Mouse (Mus musculus) neural tube, embryonic 13.5 days (tissue): ENCODE results near the gene Krt1. TPM values are rescaled to one million over a fixed set of nuclear protein-coding genes. Genes with fewer than 3 reads are reported as not detected.

Experiments
- ATAC-seq: fragments of 200-750 bp; cut with Nextera tagmentation; 2 replicates; pipeline ENCODE4 v1.8.0; 2017; ENCODE audit warnings: low read depth, mild to moderate bottlenecking, moderate TSS enrichment, moderate library complexity
- H3K27ac ChIP-seq: fragments of 300-500 bp; sonication (generic); replicated peaks from 2 replicates; pipeline ENCODE4 v1.5.1; 2015; ENCODE audit warnings: moderate library complexity, mild to moderate bottlenecking, inconsistent platforms
- H3K27me3 ChIP-seq: fragments of 300-500 bp; sonication (generic); 2 replicates; pipeline ENCODE4 v1.6.1; 2015; ENCODE audit warnings: mild to moderate bottlenecking, inconsistent platforms
- H3K36me3 ChIP-seq: fragments of 300-500 bp; sonication (generic); 2 replicates; pipeline ENCODE4 v1.6.1; 2015; ENCODE audit warnings: mild to moderate bottlenecking, inconsistent platforms
- H3K4me1 ChIP-seq: fragments of 300-500 bp; sonication (generic); replicated peaks from 2 replicates; pipeline ENCODE4 v1.6.1; 2015; ENCODE audit warnings: inconsistent platforms
- H3K4me2 ChIP-seq: fragments of 300-500 bp; sonication (generic); 2 replicates; pipeline ENCODE4 v1.6.1; 2015; ENCODE audit warnings: inconsistent platforms, mild to moderate bottlenecking, moderate library complexity
- H3K4me3 ChIP-seq: fragments of 300-500 bp; sonication (generic); 2 replicates; pipeline ENCODE4 v1.5.1; 2015; ENCODE audit warnings: mild to moderate bottlenecking, inconsistent platforms
- H3K9ac ChIP-seq: fragments of 300-500 bp; sonication (generic); 2 replicates; pipeline ENCODE4 v1.6.1; 2015; ENCODE audit warnings: moderate library complexity, mild to moderate bottlenecking, inconsistent platforms
- H3K9me3 ChIP-seq: fragments of 300-500 bp; sonication (generic); 2 replicates; pipeline ENCODE4 v1.6.1; 2016; ENCODE audit warnings: inconsistent platforms
- WGBS: fragments of 180-500 bp; shearing (Covaris S2); methylation state at CpG from one replicate; pipeline ENCODE4 v1.1.7; 2015; 5-methylcytosine and 5-hydroxymethylcytosine counted together
- polyA plus RNA-seq: library from polyadenylated mRNA; unstranded; fragments of >200 nt; fragmentation: Nextera tagmentation; extraction: Ambion mirVana; gene quantifications from 2 replicates; pipeline ENCODE4 v1.2.1, GENCODE M21; 2015

Krt1 gene
- polyA plus RNA-seq: 7.0 and 8.6 TPM in 2 replicates

DNA sequence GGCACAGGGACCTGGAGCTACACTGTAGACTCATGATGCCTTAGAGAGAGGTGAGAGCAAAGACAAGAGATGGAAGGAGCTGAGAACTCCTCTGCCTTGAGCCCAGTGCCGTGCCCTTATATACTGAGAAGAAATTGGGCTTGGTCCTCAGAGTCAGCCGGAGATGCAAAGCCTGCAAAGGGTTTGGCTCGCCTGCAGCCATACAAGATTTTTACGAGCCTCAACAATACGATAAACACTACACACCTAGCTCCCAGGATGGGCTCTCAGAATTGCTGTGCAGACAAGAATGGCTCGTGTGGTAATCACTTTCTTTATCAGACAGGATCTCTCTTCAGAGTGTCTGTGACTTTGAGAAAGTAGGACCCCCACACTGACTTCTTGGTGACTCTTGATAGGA is at the start of gene Krt1:
Gene Krt1, minus strand, starts transcription at position 101 of the 400 bp plus-strand sequence.
- ATAC-seq: no peak
- H3K4me3 ChIP-seq: no peak within 1 kb of the TSS
- no peak within 1 kb of the TSS for H3K9ac ChIP-seq
- no peak within 1 kb of the TSS for H3K4me2 ChIP-seq
- no peaks in the 10 kb centered on the region for H3K36me3 ChIP-seq
- H3K27me3 ChIP-seq: peaks cover 62% of the 10 kb centered on the region
- no peak within 1 kb of the TSS for H3K27ac ChIP-seq
- no peaks in the 10 kb centered on the region for H3K9me3 ChIP-seq
- peaks cover 13% of the 10 kb centered on the region; the same call in 1 of the 2 replicates for H3K4me1 ChIP-seq
- WGBS: 86% methylated on average over 6 of the region's 6 CpGs

DNA sequence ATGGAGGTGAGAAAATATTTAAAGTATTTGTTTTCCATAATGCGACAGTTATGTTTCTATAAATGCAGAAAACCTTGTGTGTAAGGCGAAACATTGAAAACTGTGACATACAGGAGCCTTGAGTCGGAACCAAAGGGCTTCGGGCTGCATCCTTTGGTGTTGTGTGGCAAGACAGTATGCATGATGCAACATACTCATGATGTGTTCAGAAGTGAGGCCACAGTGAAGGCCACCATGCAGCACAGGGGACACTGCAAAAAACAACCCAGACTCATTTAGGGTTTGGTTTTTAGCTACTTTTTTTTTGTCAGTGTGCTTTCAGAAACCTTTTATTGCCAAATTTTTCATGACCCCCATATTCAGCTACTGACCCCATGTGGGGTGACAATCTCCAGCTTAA is 44.6 kb upstream of the Krt1 start:
- WGBS: 95% methylated on average over 4 of the region's 4 CpGs
- no peak overlapping the region for H3K4me2 ChIP-seq

DNA sequence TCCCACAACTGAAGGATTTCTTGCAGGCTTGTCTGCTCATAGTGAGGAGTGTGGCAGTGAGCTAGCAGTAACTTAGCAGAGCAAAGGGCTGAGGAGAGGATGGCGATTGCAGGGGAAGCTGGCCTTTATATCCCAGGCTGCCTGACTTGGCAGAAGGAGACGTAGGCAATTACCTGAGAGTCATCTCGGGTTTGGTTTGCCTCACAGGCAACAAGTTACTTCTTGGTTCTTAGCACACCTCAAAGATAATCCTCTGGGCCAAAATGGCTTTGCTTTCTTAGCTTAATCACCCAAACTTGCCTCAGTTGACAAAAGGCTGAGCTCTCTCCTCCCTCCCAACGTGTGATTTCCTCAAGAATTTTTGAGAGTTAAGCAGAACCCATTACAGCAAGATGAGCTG is 42.2 kb upstream of the Krt1 start, which contains the start of gene Krt76:
Gene Krt76, minus strand, starts transcription at position 101 of the 400 bp plus-strand sequence.
- Histone ChIP-seq H3K4me3 (no peak within 1 kb of the TSS), H3K4me2 (no peak within 1 kb of the TSS), H3K9ac (no peak within 1 kb of the TSS), H3K27ac (no peak within 1 kb of the TSS), H3K27me3 (no peaks in the 10 kb centered on the region), H3K4me1 (no peaks in the 10 kb centered on the region), H3K9me3 (no peaks in the 10 kb centered on the region), H3K36me3 (no peaks in the 10 kb centered on the region)
- 73% methylated on average over 4 of the region's 4 CpGs for WGBS
- no peak for ATAC-seq

More for the DNA sequence above, 44.6 kb upstream of the Krt1 start:
- no peaks in the 10 kb centered on the region for H3K4me1 ChIP-seq
- ATAC-seq: no peak
- no peaks in the 10 kb centered on the region for H3K9me3 ChIP-seq
- H3K27me3 ChIP-seq: no peaks in the 10 kb centered on the region
- no peak overlapping the region for H3K9ac ChIP-seq
- H3K4me3 ChIP-seq: no peak overlapping the region
- no peaks in the 10 kb centered on the region for H3K36me3 ChIP-seq
- H3K27ac ChIP-seq: no peak overlapping the region

DNA sequence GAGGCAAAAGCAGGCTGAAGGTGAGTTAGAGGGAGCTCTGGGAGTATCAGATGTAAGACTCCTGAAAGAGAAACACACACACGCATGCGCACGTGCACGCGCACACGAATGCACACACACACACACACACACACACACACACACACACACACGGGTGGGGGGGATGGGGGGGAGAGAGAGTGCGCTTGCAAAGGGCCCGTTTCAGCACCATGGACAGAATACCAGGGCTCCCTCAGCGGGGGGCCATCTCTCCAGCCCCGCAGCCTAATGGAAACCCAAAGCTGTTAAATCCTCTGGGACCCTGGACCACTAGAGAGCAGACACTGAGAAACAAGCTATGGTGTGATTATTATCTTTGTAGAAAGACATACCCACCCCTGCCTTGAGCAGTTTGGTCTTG is 29.2 kb upstream of the Krt1 start:
- no peak overlapping the region for H3K4me3 ChIP-seq
- H3K9me3 ChIP-seq: no peaks in the 10 kb centered on the region
- no peaks in the 10 kb centered on the region for H3K36me3 ChIP-seq
- ATAC-seq: no peak
- H3K27me3 ChIP-seq: no peaks in the 10 kb centered on the region
- no peak overlapping the region for H3K4me2 ChIP-seq
- H3K9ac ChIP-seq: no peak overlapping the region
- H3K27ac ChIP-seq: no peak overlapping the region
- 31% methylated on average over 11 of the region's 11 CpGs for WGBS
- H3K4me1 ChIP-seq: no peaks in the 10 kb centered on the region

- H3K4me2 ChIP-seq: no peak overlapping the region
- no peak overlapping the region for H3K4me3 ChIP-seq
- H3K27ac ChIP-seq: no peak overlapping the region
- H3K27me3 ChIP-seq: no peaks in the 10 kb centered on the region
- H3K36me3 ChIP-seq: no peaks in the 10 kb centered on the region
- 75% methylated on average over 2 of the region's 2 CpGs for WGBS
- no peak overlapping the region for H3K9ac ChIP-seq
- no peaks in the 10 kb centered on the region for H3K4me1 ChIP-seq
- H3K9me3 ChIP-seq: no peaks in the 10 kb centered on the region
- ATAC-seq: no peak
Measured at GRCm38 (mm10) chr15:101878041-101878440, 27.4 kb upstream of the Krt1 start.

GRCm38 (mm10) chr15:101874383-101874782 is 23.8 kb upstream of the Krt1 start:
- 0 out of 2 replicates have a peak, but pooled peaks cover 2% of the 10 kb centered on the region for H3K4me1 ChIP-seq

DNA sequence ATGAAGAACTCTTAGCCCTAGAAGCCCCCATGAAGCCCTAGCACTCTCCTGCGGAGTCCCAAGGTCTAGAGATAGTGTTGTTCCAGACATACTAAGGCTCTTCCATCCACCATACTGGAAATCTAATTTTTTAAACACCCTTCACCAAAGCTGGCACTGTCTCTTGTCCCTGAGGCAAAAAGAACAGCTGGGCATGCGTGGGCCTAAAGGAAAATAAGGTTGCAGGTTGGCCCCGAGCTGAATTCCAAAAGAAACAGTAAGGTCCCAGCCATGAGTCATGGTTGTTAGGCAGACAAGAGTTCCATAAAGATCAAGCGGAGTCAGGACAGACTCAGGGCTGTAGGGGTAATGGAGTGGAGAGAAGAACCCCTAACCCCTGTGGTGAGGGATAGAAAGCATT is 22.6 kb upstream of the Krt1 start:
- Histone ChIP-seq H3K9ac (no peak overlapping the region), H3K36me3 (no peaks in the 10 kb centered on the region), H3K4me3 (no peak overlapping the region), H3K27me3 (no peaks in the 10 kb centered on the region), H3K4me2 (no peak overlapping the region), H3K9me3 (no peaks in the 10 kb centered on the region), H3K27ac (no peak overlapping the region), H3K4me1 (0 out of 2 replicates have a peak, but pooled peaks cover 3% of the 10 kb centered on the region)
- WGBS: 38% methylated on average over 4 of the region's 4 CpGs
- ATAC-seq: no peak

More at GRCm38 (mm10) chr15:101874383-101874782, 23.8 kb upstream of the Krt1 start:
- no peak for ATAC-seq
- H3K4me2 ChIP-seq: no peak overlapping the region
- no peaks in the 10 kb centered on the region for H3K36me3 ChIP-seq
- no peak overlapping the region for H3K9ac ChIP-seq
- H3K9me3 ChIP-seq: no peaks in the 10 kb centered on the region
- no peaks in the 10 kb centered on the region for H3K27me3 ChIP-seq
- 82% methylated on average over 1 of the region's 1 CpGs for WGBS
- H3K4me3 ChIP-seq: no peak overlapping the region
- H3K27ac ChIP-seq: no peak overlapping the region

GRCm38 (mm10) chr15:101869431-101869830 is 18.8 kb upstream of the Krt1 start, which contains the start of gene Krt77:
Gene Krt77, minus strand, starts transcription at chr15:101869705.
- 34% methylated on average over 6 of the region's 6 CpGs for WGBS
- H3K9ac ChIP-seq: 0 out of 2 replicates have a peak within 1 kb of the TSS, but pooled peaks have one; percentile 3
- peak; percentile 43; the same call in 1 of the 2 replicates for ATAC-seq

GRCm38 (mm10) chr15:101866754-101867153 is 16.2 kb upstream of the Krt1 start:
- Histone ChIP-seq H3K9ac (no peak overlapping the region), H3K4me2 (no peak overlapping the region), H3K4me1 (0 out of 2 replicates have a peak, but pooled peaks cover 3% of the 10 kb centered on the region), H3K27me3 (peaks cover 16% of the 10 kb centered on the region), H3K9me3 (no peaks in the 10 kb centered on the region), H3K27ac (no peak overlapping the region), H3K36me3 (no peaks in the 10 kb centered on the region), H3K4me3 (no peak overlapping the region)
- WGBS: 82% methylated on average over 7 of the region's 7 CpGs
- ATAC-seq: no peak

More at GRCm38 (mm10) chr15:101869431-101869830, 18.8 kb upstream of the Krt1 start, which contains the start of gene Krt77:
- H3K27me3 ChIP-seq: no peaks in the 10 kb centered on the region
- no peaks in the 10 kb centered on the region for H3K36me3 ChIP-seq
- no peak within 1 kb of the TSS for H3K27ac ChIP-seq
- H3K9me3 ChIP-seq: no peaks in the 10 kb centered on the region
- H3K4me2 ChIP-seq: no peak within 1 kb of the TSS
- no peak within 1 kb of the TSS for H3K4me3 ChIP-seq
- 0 out of 2 replicates have a peak, but pooled peaks cover 3% of the 10 kb centered on the region for H3K4me1 ChIP-seq

- no peak overlapping the region for H3K27ac ChIP-seq
- ATAC-seq: 0 out of 2 replicates have a peak, but pooled peaks have one; percentile 34
- peak overlapping the region; percentile 81 for H3K4me2 ChIP-seq
- no peaks in the 10 kb centered on the region for H3K9me3 ChIP-seq
- H3K9ac ChIP-seq: 0 out of 2 replicates have a peak overlapping the region, but pooled peaks have one; percentile 69
- peak overlapping the region; percentile 47; the same call in 1 of the 2 replicates for H3K4me3 ChIP-seq
- H3K4me1 ChIP-seq: peaks cover 21% of the 10 kb centered on the region
- H3K36me3 ChIP-seq: no peaks in the 10 kb centered on the region
- WGBS: 60% methylated on average over 13 of the region's 13 CpGs
- peaks cover 69% of the 10 kb centered on the region for H3K27me3 ChIP-seq
Measured at GRCm38 (mm10) chr15:101860421-101861130, 10.0 kb upstream of the Krt1 start.

DNA sequence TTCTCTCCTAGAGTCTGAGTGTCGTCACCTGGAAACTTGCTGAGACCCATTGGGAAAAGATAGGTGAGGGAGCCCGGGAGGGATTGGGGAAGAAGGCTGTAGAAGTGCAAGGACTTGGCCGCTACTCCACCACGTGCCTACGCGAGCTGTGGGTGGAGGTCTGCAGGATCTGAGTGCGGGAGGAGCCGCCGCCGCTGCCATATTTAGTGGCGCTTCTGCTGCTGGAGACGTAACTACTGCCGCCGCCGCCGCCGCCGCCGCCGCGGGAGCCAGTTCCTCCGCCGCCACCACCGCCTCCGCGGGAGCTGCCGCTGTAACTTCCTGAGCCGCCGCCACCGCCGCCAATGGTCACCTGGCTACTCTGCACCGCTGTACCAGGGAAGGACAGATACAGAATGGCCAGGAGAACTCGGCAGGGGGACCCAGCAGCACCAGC is 9.2 kb upstream of the Krt1 start:
- Histone ChIP-seq H3K4me2 (peak overlapping the region; percentile 81), H3K4me3 (peak overlapping the region; percentile 47), H3K27ac (no peak overlapping the region), H3K9ac (peak overlapping the region; percentile 69), H3K36me3 (no peaks in the 10 kb centered on the region), H3K4me1 (peaks cover 21% of the 10 kb centered on the region), H3K27me3 (peaks cover 76% of the 10 kb centered on the region), H3K9me3 (no peaks in the 10 kb centered on the region)
- under 1% methylated on average over 33 of the region's 33 CpGs for WGBS
- ATAC-seq: 0 out of 2 replicates have a peak, but pooled peaks have one; percentile 48

DNA sequence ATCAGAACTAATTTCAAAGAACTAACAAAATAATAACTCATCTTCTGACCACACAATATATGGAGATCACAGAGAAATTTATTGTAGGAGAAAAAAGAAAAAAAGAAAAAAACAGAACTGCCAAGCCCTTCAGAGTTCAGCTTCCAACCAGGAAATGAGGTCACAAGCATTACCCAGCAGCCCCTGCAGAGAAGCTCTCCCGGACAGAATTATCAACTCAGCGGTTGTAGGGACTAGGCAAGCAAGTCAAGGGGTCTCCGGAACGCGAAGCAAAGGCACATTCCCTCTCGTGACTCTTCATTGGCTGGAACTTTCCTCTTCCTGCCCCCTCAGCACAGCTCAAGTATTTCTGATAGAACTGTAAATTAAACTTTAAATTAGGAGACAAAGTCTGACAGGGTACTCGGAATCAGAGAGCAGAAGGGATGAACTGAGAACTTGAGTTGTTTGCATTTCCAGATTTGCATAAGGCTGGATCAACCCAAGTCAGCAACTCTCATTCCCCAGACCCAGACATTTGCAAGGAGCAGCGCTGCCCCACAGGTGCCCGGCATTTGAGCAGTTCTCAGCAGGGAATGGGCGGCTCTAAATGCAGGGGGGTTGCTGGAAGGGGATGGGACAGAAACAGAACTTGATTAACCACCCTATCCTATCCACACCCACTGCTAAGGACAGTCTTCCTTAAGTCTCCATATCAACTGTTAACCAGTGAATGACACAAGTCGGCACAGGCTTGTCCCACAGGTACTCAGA is 8.3 kb upstream of the Krt1 start:
- peak overlapping the region; percentile 81 for H3K4me2 ChIP-seq
- no peaks in the 10 kb centered on the region for H3K36me3 ChIP-seq
- ATAC-seq: no peak
- H3K27ac ChIP-seq: no peak overlapping the region
- peak overlapping the region; percentile 69; the same call in 1 of the 2 replicates for H3K9ac ChIP-seq
- H3K4me3 ChIP-seq: peak overlapping the region; percentile 47; the same call in 1 of the 2 replicates
- no peaks in the 10 kb centered on the region for H3K9me3 ChIP-seq
- peaks cover 21% of the 10 kb centered on the region for H3K4me1 ChIP-seq
- peaks cover 83% of the 10 kb centered on the region for H3K27me3 ChIP-seq
- 3% methylated on average over 11 of the region's 11 CpGs for WGBS
